In the genomic region with DNA sequence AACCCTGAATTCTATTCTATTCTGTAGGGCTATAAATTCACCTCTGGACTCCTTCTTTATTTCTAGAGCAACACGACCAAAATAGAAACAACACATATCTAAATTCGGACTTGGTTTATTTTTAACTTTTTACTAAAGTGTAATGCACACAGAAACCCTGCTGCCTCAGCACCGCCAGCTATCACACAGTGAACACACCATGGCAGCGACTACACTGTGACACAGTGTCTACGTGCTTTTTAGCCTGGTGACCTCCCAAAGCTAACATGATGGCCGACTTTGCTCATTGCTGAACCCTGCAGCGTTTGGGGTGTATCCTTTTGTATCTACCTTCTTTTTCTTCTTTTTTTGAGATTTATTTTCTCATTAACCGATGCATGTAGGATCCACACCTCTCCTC, we compare ENCODE assay signal across 29 mouse cellular contexts. TPM values are rescaled to one million over a fixed set of nuclear protein-coding genes. Genes with fewer than 3 reads are reported as not detected.
DNase-seq lines count a peak whose midpoint lies in the region; ATAC-seq and TF ChIP-seq lines count a peak whose summit lies in the region.
"Had no signal": no experiment of that assay in that cellular context is flagged by ENCODE, and none has a peak within 500 bp of the region (broad histone marks: within the 10 kb centered on the region; RNA-seq: fewer than 3 reads in every experiment).

No protein-coding gene starts in this region.

- WGBS in heart, postnatal 0 days: 47% methylated on average over 8 of the region's 8 CpGs
- 57% methylated on average over 8 of the region's 8 CpGs for WGBS in liver, embryonic 16.5 days (ENCODE audit: insufficient replicate concordance)
- WGBS in forebrain, embryonic 11.5 days: 88% methylated on average over 8 of the region's 8 CpGs

- peak overlapping the region; percentile 80 for H3K27ac ChIP-seq in gastrocnemius, adult 2 months
- no peak overlapping the region for H3K27ac ChIP-seq in heart, postnatal 0 days (ENCODE audit: low read depth)
- no peak overlapping the region for H3K27ac ChIP-seq in liver, embryonic 16.5 days (ENCODE audit: low read length)
- no peak overlapping the region for H3K27ac ChIP-seq in forebrain, embryonic 11.5 days (ENCODE audit: low read depth, low read length)
- H3K27ac ChIP-seq: embryonic facial prominence, embryonic 13.5 days; forebrain, embryonic 13.5 days; hindbrain, postnatal 0 days; left cerebral cortex, adult 2 months; midbrain, embryonic 12.5 days; neural tube, embryonic 15.5 days; stomach, embryonic 15.5 days had no signal

- no peak overlapping the region for H3K4me2 ChIP-seq in heart, postnatal 0 days (ENCODE audit: low read depth, low read length)
- H3K4me2 ChIP-seq in liver, embryonic 16.5 days (ENCODE audit: low read depth, low read length): no peak overlapping the region
- H3K4me2 ChIP-seq in forebrain, embryonic 11.5 days (ENCODE audit: low read depth, low read length, severe bottlenecking): no peak overlapping the region
- H3K4me2 ChIP-seq: embryonic facial prominence, embryonic 13.5 days; forebrain, embryonic 13.5 days; lung, embryonic 14.5 days; midbrain, embryonic 12.5 days; neural tube, embryonic 15.5 days; stomach, embryonic 15.5 days had no signal

- H3K4me1 ChIP-seq in heart, postnatal 0 days (ENCODE audit: control insufficient read depth, insufficient read depth): no peaks in the 10 kb centered on the region
- peaks cover 27% of the 10 kb centered on the region for H3K4me1 ChIP-seq in liver, embryonic 16.5 days (ENCODE audit: control insufficient read depth, low read depth, low read length)
- H3K4me1 ChIP-seq in forebrain, embryonic 11.5 days (replicated peaks; ENCODE audit: control insufficient read depth, insufficient read depth, low read length): no peaks in the 10 kb centered on the region
- H3K4me1 ChIP-seq: embryonic facial prominence, embryonic 13.5 days; forebrain, embryonic 13.5 days; midbrain, embryonic 12.5 days; neural tube, embryonic 15.5 days; stomach, embryonic 15.5 days had no signal

- H3K9me3 ChIP-seq in heart, postnatal 0 days (replicated peaks; ENCODE audit: control insufficient read depth, low read length): no peaks in the 10 kb centered on the region
- no peaks in the 10 kb centered on the region for H3K9me3 ChIP-seq in liver, embryonic 16.5 days (replicated peaks; ENCODE audit: control insufficient read depth, low read length)
- no peaks in the 10 kb centered on the region for H3K9me3 ChIP-seq in forebrain, embryonic 11.5 days (ENCODE audit: control insufficient read depth, low read length)
- H3K9me3 ChIP-seq: embryonic facial prominence, embryonic 13.5 days; forebrain, embryonic 13.5 days; midbrain, embryonic 12.5 days; neural tube, embryonic 15.5 days; stomach, embryonic 15.5 days had no signal

- no peak for TF ChIP-seq CTCF in gastrocnemius, adult 2 months (IDR thresholded peaks at IDR 0.05)
- TF ChIP-seq CTCF in heart, postnatal 0 days (IDR thresholded peaks at IDR 0.05; ENCODE audit: low read depth): no peak

- no peak overlapping the region for H3K9ac ChIP-seq in heart, postnatal 0 days (replicated peaks; ENCODE audit: low read depth, low read length)
- H3K9ac ChIP-seq in liver, embryonic 16.5 days (ENCODE audit: low read depth, low read length): no peak overlapping the region
- H3K9ac ChIP-seq in forebrain, embryonic 11.5 days (ENCODE audit: low read length): no peak overlapping the region
- H3K9ac ChIP-seq: embryonic facial prominence, embryonic 13.5 days; forebrain, embryonic 13.5 days; lung, embryonic 14.5 days; midbrain, embryonic 12.5 days; neural tube, embryonic 15.5 days; stomach, embryonic 15.5 days had no signal

- intact Hi-C loops in gastrocnemius, adult 2 months (cut with DNase I): no loop called here
- intact Hi-C loops in gastrocnemius, postnatal 36 days (cut with DNase I): no loop called here
- intact Hi-C loops in heart, postnatal 25 days (cut with DNase I): no loop called here

- no peaks in the 10 kb centered on the region for H3K27me3 ChIP-seq in heart, postnatal 0 days (ENCODE audit: control insufficient read depth, insufficient read depth, low read length)
- no peaks in the 10 kb centered on the region for H3K27me3 ChIP-seq in liver, embryonic 16.5 days (ENCODE audit: control insufficient read depth, insufficient read depth, low read depth, low read length)
- H3K27me3 ChIP-seq in forebrain, embryonic 11.5 days (ENCODE audit: control insufficient read depth, insufficient read depth, low read length): no peaks in the 10 kb centered on the region
- H3K27me3 ChIP-seq: embryonic facial prominence, embryonic 13.5 days; forebrain, embryonic 13.5 days; midbrain, embryonic 12.5 days; neural tube, embryonic 15.5 days; stomach, embryonic 15.5 days had no signal

- DNase-seq in gastrocnemius, adult 2 months: peak; percentile 69
- no peak for DNase-seq in gastrocnemius, postnatal 36 days
- peak; percentile 30 for DNase-seq in heart, postnatal 0 days (ENCODE audit: low spot score)
- no peak for DNase-seq in heart, postnatal 25 days (ENCODE audit: low spot score)
- DNase-seq in liver: no peak
- DNase-seq in forebrain, embryonic 11.5 days (ENCODE audit: low spot score): no peak
- DNase-seq: adrenal gland, postnatal 14 days; cerebellum, adult 8-10 months; cerebellum, postnatal 36 days; embryo, embryonic 11 days; lung, embryonic 14.5 days; right cerebral cortex, adult 18-20 months; right cerebral cortex, postnatal 4 days; thymus, adult 2 months; thymus, postnatal 4 days had no signal

- TF ChIP-seq EP300 in heart, postnatal 0 days (IDR thresholded peaks at IDR 0.05; ENCODE audit: low read depth): no peak

- no peaks in the 10 kb centered on the region for H3K36me3 ChIP-seq in heart, postnatal 0 days (replicated peaks; ENCODE audit: control insufficient read depth, insufficient read depth, low read length)
- H3K36me3 ChIP-seq in liver, embryonic 16.5 days (ENCODE audit: control insufficient read depth, insufficient read depth): no peaks in the 10 kb centered on the region
- no peaks in the 10 kb centered on the region for H3K36me3 ChIP-seq in forebrain, embryonic 11.5 days (ENCODE audit: control insufficient read depth, insufficient read depth, low read length)
- H3K36me3 ChIP-seq: embryonic facial prominence, embryonic 13.5 days; midbrain, embryonic 12.5 days; neural tube, embryonic 15.5 days; stomach, embryonic 15.5 days had no signal

- no peak for ATAC-seq in heart, postnatal 0 days (ENCODE audit: insufficient read depth, low read depth)
- peak; percentile 57 for ATAC-seq in liver, embryonic 16.5 days (ENCODE audit: low read depth)
- no peak for ATAC-seq in forebrain, embryonic 11.5 days (replicated peaks; ENCODE audit: low FRiP score)
- ATAC-seq: forebrain, embryonic 13.5 days; hindbrain, postnatal 0 days had no signal

- H3K4me3 ChIP-seq in gastrocnemius, adult 2 months: no peak overlapping the region
- H3K4me3 ChIP-seq in heart, postnatal 0 days (ENCODE audit: low read depth, low read length): no peak overlapping the region
- H3K4me3 ChIP-seq in liver, embryonic 16.5 days (ENCODE audit: low read depth, low read length): no peak overlapping the region
- no peak overlapping the region for H3K4me3 ChIP-seq in forebrain, embryonic 11.5 days (ENCODE audit: low read depth, low read length)
- H3K4me3 ChIP-seq: embryonic facial prominence, embryonic 13.5 days; erythroblast, embryonic 14.5 days; forebrain, embryonic 13.5 days; left cerebral cortex, adult 2 months; midbrain, embryonic 12.5 days; neural tube, embryonic 15.5 days; stomach, embryonic 15.5 days had no signal

RNA-seq across cellular contexts. Expression of a gene that starts 9.0 kb away (rescaled TPM):
- total RNA-seq in gastrocnemius, adult 2 months (2021): not detected
- total RNA-seq in gastrocnemius, postnatal 36 days (2021): not detected
- total RNA-seq in heart, postnatal 0 days (2014; rRNA removed; ENCODE audit: low replicate concordance): 2.9 TPM in 1 of 2 replicates, not detected in the other
- 0.92 and 1.0 TPM in 2 replicates for polyA plus RNA-seq in heart, postnatal 0 days (2015; fragmentation: Nextera tagmentation; extraction: Ambion mirVana)
- total RNA-seq in heart, postnatal 25 days (2021): 1 to 10 TPM; 1.7 to 2.0 TPM
- 86.1 and 125 TPM in 2 replicates for polyA plus RNA-seq in liver, embryonic 16.5 days (2015; fragmentation: Nextera tagmentation; extraction: Ambion mirVana)
- polyA plus RNA-seq in forebrain, embryonic 11.5 days (2014; fragmentation: Nextera tagmentation; extraction: Ambion mirVana): 1.1 TPM in 2 replicates
- total RNA-seq: gastrocnemius, adult 8-10 months; hematopoietic stem cell, adult 5-6 weeks; hindbrain, postnatal 0 days; layer of hippocampus, postnatal 10 days; left cerebral cortex, adult 2 months; left cerebral cortex, postnatal 36 days; megakaryocyte, adult 5-6 weeks had no signal
- polyA plus RNA-seq: embryonic facial prominence, embryonic 13.5 days; erythroblast, embryonic 14.5 days; forebrain, embryonic 13.5 days; lung, embryonic 14.5 days; neural tube, embryonic 15.5 days had no signal

RNA-seq across cellular contexts. Expression of a gene that starts 47.2 kb away (rescaled TPM):
- under 1 TPM in 1 of 2 experiments, not detected in 1; 0.06 TPM for total RNA-seq in gastrocnemius, adult 2 months (2021)
- total RNA-seq in gastrocnemius, postnatal 36 days (2021): under 1 TPM in 1 of 2 experiments, not detected in 1; 0.13 TPM
- 0.15 and 4.1 TPM in 2 replicates for total RNA-seq in heart, postnatal 0 days (2014; rRNA removed; ENCODE audit: low replicate concordance)
- 0.22 and 0.48 TPM in 2 replicates for polyA plus RNA-seq in heart, postnatal 0 days (2015; fragmentation: Nextera tagmentation; extraction: Ambion mirVana)
- total RNA-seq in heart, postnatal 25 days (2021): under 1 TPM; 0.08 to 0.18 TPM
- 0.06 and 0.13 TPM in 2 replicates for polyA plus RNA-seq in liver, embryonic 16.5 days (2015; fragmentation: Nextera tagmentation; extraction: Ambion mirVana)
- polyA plus RNA-seq in forebrain, embryonic 11.5 days (2014; fragmentation: Nextera tagmentation; extraction: Ambion mirVana): 7.6 and 9.4 TPM in 2 replicates
- total RNA-seq: hematopoietic stem cell, adult 5-6 weeks; megakaryocyte, adult 5-6 weeks had no signal
- polyA plus RNA-seq: erythroblast, embryonic 14.5 days; thymus, adult 2 months had no signal

Comparison
In these comparisons a context has a peak if more than half of its experiments do, and no peak if none do; other contexts are left out.
1. DNase-seq: peak in gastrocnemius, adult 2 months (single experiment) and heart, postnatal 0 days (single experiment); none in gastrocnemius, postnatal 36 days (0 of 2), heart, postnatal 25 days (single experiment), liver (single experiment) and forebrain, embryonic 11.5 days (single experiment).